Mouse (Mus musculus) heart, postnatal 0 days (tissue): ENCODE results near the gene Slc4a8.

Source experiments
- CTCF ChIP-seq: IDR thresholded peaks from 2 replicates; pipeline ENCODE4 v1.5.1; 2016; ENCODE audit warnings: antibody characterized with exemption, control low read depth, low read depth
- EP300 ChIP-seq: IDR thresholded peaks from 2 replicates; pipeline ENCODE4 v1.6.1; 2016; ENCODE audit warnings: antibody characterized with exemption, low read depth

- TF ChIP-seq CTCF (peak; percentile 65), EP300 (no peak)
Measured at GRCm38 (mm10) chr15:100838607-100839207, 77.2 kb downstream of the Slc4a8 start.
